Mouse (Mus musculus) cerebellum, adult 11 months (tissue): ENCODE measurements around the gene Gm49383.

Experiments
- DNase-seq: peaks from one replicate; pipeline ENCODE4 v3.0.0; 2022

Gm49383 gene

GRCm38 (mm10) chr12:69196444-69197377 is at the start of gene Gm49383:
TSS of gene Gm49383 (minus strand) at chr12:69197104.
- peak; percentile 61 for DNase-seq

GRCm38 (mm10) chr12:69241771-69242431 is 45.0 kb upstream of the Gm49383 start:
- peak; percentile 72 for DNase-seq

- no peak for DNase-seq
These were observed 44.5 kb upstream of the Gm49383 start for GRCm38 (mm10) chr12:69241405-69241770.

GRCm38 (mm10) chr12:69240876-69241275 is 44.0 kb upstream of the Gm49383 start, which contains the start of gene Klhdc1:
TSS of gene Klhdc1 (plus strand) at chr12:69241176.
- no peak for DNase-seq

- DNase-seq, result no peak
These were observed 41.4 kb upstream of the Gm49383 start for GRCm38 (mm10) chr12:69238284-69238683.

GRCm38 (mm10) chr12:69235782-69236181 is 38.9 kb upstream of the Gm49383 start:
- DNase-seq, result no peak

- no peak for DNase-seq
These were observed 32.3 kb upstream of the Gm49383 start for GRCm38 (mm10) chr12:69229251-69229650.

- peak; percentile 78 for DNase-seq
These were observed 31.0 kb upstream of the Gm49383 start, which contains the start of gene Pole2 for GRCm38 (mm10) chr12:69227776-69228466. TSS of gene Pole2 (minus strand) at chr12:69228195.

GRCm38 (mm10) chr12:69220613-69221277 is 23.8 kb upstream of the Gm49383 start:
- no peak for DNase-seq

- DNase-seq, result no peak
These were observed 19.7 kb upstream of the Gm49383 start for GRCm38 (mm10) chr12:69216587-69216986.

- no peak for DNase-seq
These were observed 18.3 kb upstream of the Gm49383 start for GRCm38 (mm10) chr12:69215000-69215785.

GRCm38 (mm10) chr12:69214393-69214792 is 17.5 kb upstream of the Gm49383 start:
- no peak for DNase-seq

GRCm38 (mm10) chr12:69213186-69213777 is 16.4 kb upstream of the Gm49383 start:
- DNase-seq, result no peak

- no peak for DNase-seq
These were observed 14.2 kb upstream of the Gm49383 start for GRCm38 (mm10) chr12:69211057-69211456.

GRCm38 (mm10) chr12:69210056-69210979 is 13.4 kb upstream of the Gm49383 start:
- DNase-seq, result no peak

GRCm38 (mm10) chr12:69208520-69208919 is 11.6 kb upstream of the Gm49383 start:
- DNase-seq, result no peak

GRCm38 (mm10) chr12:69207926-69208325 is 11.0 kb upstream of the Gm49383 start:
- DNase-seq, result no peak

GRCm38 (mm10) chr12:69207396-69207795 is 10.5 kb upstream of the Gm49383 start:
- DNase-seq, result no peak

GRCm38 (mm10) chr12:69204052-69204833 is 7.3 kb upstream of the Gm49383 start, which contains the start of gene Gm49384:
TSS of gene Gm49384 (minus strand) at chr12:69204267.
- DNase-seq, result no peak
